Mouse (Mus musculus): ENCODE measurements around the gene Kit.

The Kit gene

GRCm38 (mm10) chr5:75615000-75615571, 40.4 kb downstream of the Kit start:
- ChIA-PET CTCF (no interaction called here), POLR2A (no interaction called here)

- ChIA-PET CTCF (no interaction called here), POLR2A (interaction anchor here in 2 of 4 experiments (1.0 to 1.5 kb wide), 3 partner anchors 9 to 41 kb away, joined by 3 to 9 read pairs (median 3); partner anchors contain the start of gene Kit (in 1 of the 2))
Observed at GRCm38 (mm10) chr5:75615624-75616023, 40.9 kb downstream of the Kit start.

GRCm38 (mm10) chr5:75622401-75622800, 47.7 kb downstream of the Kit start:
- ChIA-PET CTCF (no interaction called here), POLR2A (interaction anchor here in 3 of 4 experiments (0.6 to 7.6 kb wide), 9 partner anchors 9 to 412 kb away, joined by 3 to 53 read pairs (median 7); partner anchors contain the start of gene Kit (in 3 of the 3))

- ChIA-PET POLR2A (interaction anchor here in 3 of 4 experiments (0.6 to 7.6 kb wide), 12 partner anchors 9 to 458 kb away, joined by 3 to 53 read pairs (median 6); partner anchors contain the start of gene Kit (in 3 of the 3)), CTCF (interaction anchor here in 1 of 4 experiments (1.0 kb wide), 1 partner anchor 48 kb away, joined by 3 read pairs; the partner anchor contains the start of gene Kit)
Observed at GRCm38 (mm10) chr5:75623007-75623406, 48.3 kb downstream of the Kit start.

- POLR2A ChIA-PET, result interaction anchor here in 3 of 4 experiments (0.5 to 7.6 kb wide), 17 partner anchors 10 to 458 kb away, joined by 3 to 53 read pairs (median 3); partner anchors contain the start of gene Kit (in 3 of the 3)
- CTCF ChIA-PET, result interaction anchor here in 1 of 4 experiments (0.5 to 1.0 kb wide), 2 partner anchors 49 to 1204 kb away, joined by 3 read pairs; partner anchors contain the start of gene Kit
Observed at GRCm38 (mm10) chr5:75623520-75623919, 48.8 kb downstream of the Kit start.

GRCm38 (mm10) chr5:75623993-75624706, 49.4 kb downstream of the Kit start:
- CTCF ChIA-PET, result interaction anchor here in 1 of 4 experiments (0.5 to 1.0 kb wide), 2 partner anchors 49 to 1204 kb away, joined by 3 read pairs; partner anchors contain the start of gene Kit
- POLR2A ChIA-PET, result interaction anchor here in 3 of 4 experiments (0.5 to 7.6 kb wide), 22 partner anchors 9 to 377 kb away, joined by 3 to 53 read pairs (median 4); partner anchors contain the start of gene Kit (in 3 of the 3)

- POLR2A ChIA-PET, result interaction anchor here in 3 of 4 experiments (0.7 to 7.6 kb wide), 18 partner anchors 12 to 378 kb away, joined by 3 to 53 read pairs (median 6); partner anchors contain the start of gene Kit (in 3 of the 3)
- CTCF ChIA-PET, result interaction anchor here in 1 of 4 experiments (0.6 kb wide), 1 partner anchor 112 kb away, joined by 3 read pairs; no protein-coding TSS in a partner anchor
Observed at GRCm38 (mm10) chr5:75625059-75625458, 50.3 kb downstream of the Kit start.

- ChIA-PET CTCF (no interaction called here), POLR2A (interaction anchor here in 3 of 4 experiments (0.9 to 7.6 kb wide), 16 partner anchors 15 to 108 kb away, joined by 3 to 53 read pairs (median 4); partner anchors contain the start of gene Kit (in 3 of the 3))
Observed at GRCm38 (mm10) chr5:75626284-75626683, 51.6 kb downstream of the Kit start.

GRCm38 (mm10) chr5:75626703-75627102, 52.0 kb downstream of the Kit start:
- ChIA-PET POLR2A (interaction anchor here in 3 of 4 experiments (0.6 to 7.6 kb wide), 14 partner anchors 9 to 108 kb away, joined by 3 to 53 read pairs (median 5); partner anchors contain the start of gene Kit (in 3 of the 3)), CTCF (no interaction called here)

GRCm38 (mm10) chr5:75632257-75632656, 57.5 kb downstream of the Kit start:
- CTCF ChIA-PET, result no interaction called here

GRCm38 (mm10) chr5:75632846-75633640, 58.3 kb downstream of the Kit start:
- ChIA-PET CTCF (no interaction called here), POLR2A (interaction anchor here in 2 of 4 experiments (0.6 to 3.0 kb wide), 10 partner anchors 9 to 58 kb away, joined by 3 to 9 read pairs (median 3); partner anchors contain the start of gene Kit (in 2 of the 2))

More at GRCm38 (mm10) chr5:75632257-75632656, 57.5 kb downstream of the Kit start:
- POLR2A ChIA-PET, result interaction anchor here in 1 of 4 experiments (0.6 to 1.1 kb wide), 2 partner anchors 14 to 21 kb away, joined by 3 to 4 read pairs; no protein-coding TSS in a partner anchor

GRCm38 (mm10) chr5:75635385-75635784, 60.7 kb downstream of the Kit start:
- POLR2A ChIA-PET, result interaction anchor here in 2 of 4 experiments (0.6 to 3.0 kb wide), 3 partner anchors 17 to 61 kb away, joined by 3 to 9 read pairs (median 3); partner anchors contain the start of gene Kit (in 1 of the 2)

GRCm38 (mm10) chr5:75640637-75641036, 65.9 kb downstream of the Kit start:
- CTCF ChIA-PET, result no interaction called here
- POLR2A ChIA-PET, result interaction anchor here in 3 of 4 experiments (0.9 to 2.3 kb wide), 9 partner anchors 7 to 66 kb away, joined by 3 to 16 read pairs (median 4); partner anchors contain the start of gene Kit (in 3 of the 3)

More at GRCm38 (mm10) chr5:75635385-75635784, 60.7 kb downstream of the Kit start:
- CTCF ChIA-PET, result no interaction called here

GRCm38 (mm10) chr5:75647046-75647445, 72.3 kb downstream of the Kit start:
- ChIA-PET CTCF (interaction anchor here in 1 of 4 experiments (0.7 kb wide), 1 partner anchor 76 kb away, joined by 3 read pairs; no protein-coding TSS in a partner anchor), POLR2A (interaction anchor here in 2 of 4 experiments (0.5 to 1.2 kb wide), 4 partner anchors 7 to 48 kb away, joined by 3 to 5 read pairs (median 3); no protein-coding TSS in a partner anchor)

GRCm38 (mm10) chr5:75650566-75650965, 75.8 kb downstream of the Kit start:
- POLR2A ChIA-PET, result interaction anchor here in 2 of 4 experiments (1.4 to 8.1 kb wide), 4 partner anchors 9 to 75 kb away, joined by 3 to 55 read pairs (median 16); partner anchors contain the start of gene Kit (in 2 of the 2)
- CTCF ChIA-PET, result no interaction called here

- CTCF ChIA-PET, result interaction anchor here in 1 of 4 experiments (0.6 kb wide), 1 partner anchor 457 kb away, joined by 3 read pairs; no protein-coding TSS in a partner anchor
- POLR2A ChIA-PET, result interaction anchor here in 3 of 4 experiments (0.6 to 8.1 kb wide), 31 partner anchors 8 to 1597 kb away, joined by 3 to 55 read pairs (median 4); partner anchors contain the start of gene Kit (in 3 of the 3)
Observed at GRCm38 (mm10) chr5:75653431-75653830, 78.7 kb downstream of the Kit start.

- POLR2A ChIA-PET, result interaction anchor here in 2 of 4 experiments (1.0 to 2.7 kb wide), 5 partner anchors 9 to 84 kb away, joined by 3 to 11 read pairs (median 5); partner anchors contain the start of gene Kit (in 2 of the 2)
- CTCF ChIA-PET, result no interaction called here
Observed at GRCm38 (mm10) chr5:75658575-75658974, 83.9 kb downstream of the Kit start.

Data from embryonic stem cell, embryonic (primary cell).